In genomic region chr2:119805536-119805935, GRCm38 (mm10) we compare ENCODE assay signal across 22 mouse cellular contexts. TPM values are rescaled to one million over a fixed set of nuclear protein-coding genes. Genes with fewer than 3 reads are reported as not detected.
DNase-seq lines count a peak whose midpoint lies in the region; ATAC-seq and TF ChIP-seq lines count a peak whose summit lies in the region.
"Had no signal": no experiment of that assay in that cellular context is flagged by ENCODE, and none has a peak within 500 bp of the region (broad histone marks: within the 10 kb centered on the region; RNA-seq: fewer than 3 reads in every experiment).

No protein-coding gene starts in this region.

- H3K9me3 ChIP-seq in hindbrain, embryonic 10.5 days: no peaks in the 10 kb centered on the region
- no peaks in the 10 kb centered on the region for H3K9me3 ChIP-seq in hindbrain, embryonic 16.5 days (ENCODE audit: control insufficient read depth, low read length)
- no peaks in the 10 kb centered on the region for H3K9me3 ChIP-seq in midbrain, embryonic 13.5 days
- H3K9me3 ChIP-seq in midbrain, postnatal 0 days (ENCODE audit: low read length): no peaks in the 10 kb centered on the region
- H3K9me3 ChIP-seq: heart, embryonic 13.5 days; midbrain, embryonic 12.5 days had no signal

- H3K4me1 ChIP-seq in hindbrain, embryonic 10.5 days (replicated peaks): peaks cover 81% of the 10 kb centered on the region
- H3K4me1 ChIP-seq in hindbrain, embryonic 16.5 days (ENCODE audit: control insufficient read depth, insufficient read depth, low read depth, low read length): peaks cover 31% of the 10 kb centered on the region
- H3K4me1 ChIP-seq in midbrain, embryonic 13.5 days (replicated peaks): peaks cover 51% of the 10 kb centered on the region
- no peaks in the 10 kb centered on the region for H3K4me1 ChIP-seq in midbrain, postnatal 0 days (ENCODE audit: insufficient read depth, low read length)

- H3K27me3 ChIP-seq in hindbrain, embryonic 10.5 days (ENCODE audit: insufficient read depth, poor library complexity, severe bottlenecking): peaks cover 41% of the 10 kb centered on the region
- H3K27me3 ChIP-seq in hindbrain, embryonic 16.5 days (replicated peaks; ENCODE audit: control insufficient read depth, insufficient read depth, low read length): no peaks in the 10 kb centered on the region; the same call in 1 of the 2 replicates
- peaks cover 11% of the 10 kb centered on the region; the same call in 1 of the 2 replicates for H3K27me3 ChIP-seq in midbrain, embryonic 13.5 days
- H3K27me3 ChIP-seq in midbrain, postnatal 0 days (ENCODE audit: insufficient read depth, low read length): no peaks in the 10 kb centered on the region

- peak overlapping the region; percentile 81; the same call in 1 of the 2 replicates for H3K27ac ChIP-seq in hindbrain, embryonic 10.5 days
- no peak overlapping the region for H3K27ac ChIP-seq in hindbrain, embryonic 16.5 days (ENCODE audit: low read depth, low read length)
- no peak overlapping the region for H3K27ac ChIP-seq in midbrain, embryonic 13.5 days
- no peak overlapping the region for H3K27ac ChIP-seq in midbrain, postnatal 0 days (ENCODE audit: low read depth, low read length)
- H3K27ac ChIP-seq: gastrocnemius, adult 2 months; heart, embryonic 13.5 days; kidney, postnatal 0 days; midbrain, embryonic 12.5 days had no signal

- no peak overlapping the region for H3K4me3 ChIP-seq in hindbrain, embryonic 10.5 days
- H3K4me3 ChIP-seq in hindbrain, embryonic 16.5 days (ENCODE audit: low read length): no peak overlapping the region
- H3K4me3 ChIP-seq in midbrain, embryonic 13.5 days (replicated peaks): no peak overlapping the region
- H3K4me3 ChIP-seq in midbrain, postnatal 0 days (ENCODE audit: low read depth, low read length): no peak overlapping the region
- H3K4me3 ChIP-seq: erythroblast, embryonic 14.5 days; gastrocnemius, adult 2 months; heart, embryonic 13.5 days; midbrain, embryonic 12.5 days had no signal

- no peak for TF ChIP-seq CTCF in midbrain, postnatal 0 days (IDR thresholded peaks at IDR 0.05)

- H3K36me3 ChIP-seq in hindbrain, embryonic 10.5 days: peaks cover 61% of the 10 kb centered on the region
- H3K36me3 ChIP-seq in hindbrain, embryonic 16.5 days (ENCODE audit: control insufficient read depth, insufficient read depth, low read length): peaks cover 10% of the 10 kb centered on the region
- peaks cover 35% of the 10 kb centered on the region for H3K36me3 ChIP-seq in midbrain, embryonic 13.5 days
- H3K36me3 ChIP-seq in midbrain, postnatal 0 days (ENCODE audit: insufficient read depth, low read length): peaks cover 22% of the 10 kb centered on the region

- no peak for ATAC-seq in hindbrain, embryonic 16.5 days
- ATAC-seq in midbrain, embryonic 13.5 days: no peak
- ATAC-seq in midbrain, postnatal 0 days (ENCODE audit: low FRiP score): no peak
- ATAC-seq: CD4-positive, CD25-positive, alpha-beta regulatory T cell, adult 4 months had no signal

- WGBS in hindbrain, embryonic 10.5 days: 40% methylated on average over 8 of the region's 8 CpGs
- 47% methylated on average over 8 of the region's 8 CpGs for whole genome bisulfite sequencing in hindbrain, embryonic 16.5 days
- WGBS in midbrain, embryonic 13.5 days: 38% methylated on average over 8 of the region's 8 CpGs
- WGBS in midbrain, postnatal 0 days: 49% methylated on average over 8 of the region's 8 CpGs

- intact Hi-C loops in heart, postnatal 36 days (cut with DNase I): no loop called here

- DNase-seq in cerebellum, adult 11-12 months: peak; percentile 55
- DNase-seq in cerebellum, postnatal 4 days (ENCODE audit: low spot score in 2 of 2): no peak
- DNase-seq in hindbrain, embryonic 10.5 days (ENCODE audit: low spot score): no peak
- DNase-seq in midbrain, postnatal 0 days (ENCODE audit: low spot score): no peak
- DNase-seq in ovary, adult 18-20 months (ENCODE audit: low spot score): no peak
- no peak for DNase-seq in heart, postnatal 36 days
- DNase-seq: embryo, embryonic 11 days; gastrocnemius, adult 2 months; heart, postnatal 4 days; kidney, adult 11 months; lung, adult 18-20 months; right cerebral cortex, postnatal 14 days; thymus, postnatal 14 days had no signal

- H3K9ac ChIP-seq in hindbrain, embryonic 16.5 days (ENCODE audit: low read depth, low read length): no peak overlapping the region
- H3K9ac ChIP-seq in midbrain, embryonic 13.5 days (replicated peaks): peak overlapping the region; percentile 23; the same call in 1 of the 2 replicates
- H3K9ac ChIP-seq in midbrain, postnatal 0 days (replicated peaks; ENCODE audit: low read length, poor library complexity, severe bottlenecking): no peak overlapping the region
- H3K9ac ChIP-seq: heart, embryonic 13.5 days; midbrain, embryonic 12.5 days had no signal

- no peak overlapping the region for H3K4me2 ChIP-seq in hindbrain, embryonic 16.5 days (ENCODE audit: low read length)
- H3K4me2 ChIP-seq in midbrain, embryonic 13.5 days (replicated peaks): no peak overlapping the region
- H3K4me2 ChIP-seq in midbrain, postnatal 0 days (ENCODE audit: low read depth, low read length, poor library complexity, severe bottlenecking): no peak overlapping the region
- H3K4me2 ChIP-seq: heart, embryonic 13.5 days; midbrain, embryonic 12.5 days had no signal

RNA-seq across cellular contexts. Expression of gene Tyro3, which starts 8.0 kb away (rescaled TPM):
- polyA plus RNA-seq in hindbrain, embryonic 10.5 days (2016; fragmentation: Nextera tagmentation; extraction: Ambion mirVana): 21.5 and 23.5 TPM in 2 replicates
- 28.5 and 30.0 TPM in 2 replicates for polyA plus RNA-seq in hindbrain, embryonic 16.5 days (2015; fragmentation: Nextera tagmentation; extraction: Ambion mirVana)
- polyA plus RNA-seq in midbrain, embryonic 13.5 days (2015; fragmentation: Nextera tagmentation; extraction: Ambion mirVana): 15.7 and 16.1 TPM in 2 replicates
- 66.3 and 72.0 TPM in 2 replicates for total RNA-seq in midbrain, postnatal 0 days (2014; rRNA removed)
- 21.3 and 21.8 TPM in 2 replicates for polyA plus RNA-seq in midbrain, postnatal 0 days (2015; fragmentation: Nextera tagmentation; extraction: Ambion mirVana)
- total RNA-seq in heart, postnatal 36 days (2021): 1 to 10 TPM; 1.7 to 2.4 TPM
- total RNA-seq: granulocyte monocyte progenitor cell, adult 5-6 weeks had no signal
- polyA plus RNA-seq: erythroblast, embryonic 14.5 days had no signal

RNA-seq across cellular contexts. Expression of gene Rpap1, which starts 18.2 kb away (rescaled TPM):
- polyA plus RNA-seq in hindbrain, embryonic 10.5 days (2016; fragmentation: Nextera tagmentation; extraction: Ambion mirVana): 40.2 and 41.6 TPM in 2 replicates
- polyA plus RNA-seq in hindbrain, embryonic 16.5 days (2015; fragmentation: Nextera tagmentation; extraction: Ambion mirVana): 16.5 and 19.4 TPM in 2 replicates
- polyA plus RNA-seq in midbrain, embryonic 13.5 days (2015; fragmentation: Nextera tagmentation; extraction: Ambion mirVana): 25.1 and 26.8 TPM in 2 replicates
- 16.0 and 20.5 TPM in 2 replicates for total RNA-seq in midbrain, postnatal 0 days (2014; rRNA removed)
- polyA plus RNA-seq in midbrain, postnatal 0 days (2015; fragmentation: Nextera tagmentation; extraction: Ambion mirVana): 11.1 and 11.4 TPM in 2 replicates
- total RNA-seq in heart, postnatal 36 days (2021): 10 to 100 TPM; 13.2 to 13.4 TPM

RNA-seq across cellular contexts. Expression of gene Ltk, which starts 45.3 kb away (rescaled TPM):
- polyA plus RNA-seq in hindbrain, embryonic 10.5 days (2016; fragmentation: Nextera tagmentation; extraction: Ambion mirVana): not detected in 2 replicates
- 1.6 and 1.7 TPM in 2 replicates for polyA plus RNA-seq in hindbrain, embryonic 16.5 days (2015; fragmentation: Nextera tagmentation; extraction: Ambion mirVana)
- 0.55 and 0.65 TPM in 2 replicates for polyA plus RNA-seq in midbrain, embryonic 13.5 days (2015; fragmentation: Nextera tagmentation; extraction: Ambion mirVana)
- 8.1 and 9.9 TPM in 2 replicates for total RNA-seq in midbrain, postnatal 0 days (2014; rRNA removed)
- 2.7 and 3.2 TPM in 2 replicates for polyA plus RNA-seq in midbrain, postnatal 0 days (2015; fragmentation: Nextera tagmentation; extraction: Ambion mirVana)
- not detected for total RNA-seq in heart, postnatal 36 days (2021)
- total RNA-seq: gastrocnemius, adult 2 months; granulocyte monocyte progenitor cell, adult 5-6 weeks; liver, adult 2 months had no signal
- polyA plus RNA-seq: CD4-positive, CD25-positive, alpha-beta regulatory T cell, adult 4 months; erythroblast, embryonic 14.5 days had no signal
